In the genomic region with DNA sequence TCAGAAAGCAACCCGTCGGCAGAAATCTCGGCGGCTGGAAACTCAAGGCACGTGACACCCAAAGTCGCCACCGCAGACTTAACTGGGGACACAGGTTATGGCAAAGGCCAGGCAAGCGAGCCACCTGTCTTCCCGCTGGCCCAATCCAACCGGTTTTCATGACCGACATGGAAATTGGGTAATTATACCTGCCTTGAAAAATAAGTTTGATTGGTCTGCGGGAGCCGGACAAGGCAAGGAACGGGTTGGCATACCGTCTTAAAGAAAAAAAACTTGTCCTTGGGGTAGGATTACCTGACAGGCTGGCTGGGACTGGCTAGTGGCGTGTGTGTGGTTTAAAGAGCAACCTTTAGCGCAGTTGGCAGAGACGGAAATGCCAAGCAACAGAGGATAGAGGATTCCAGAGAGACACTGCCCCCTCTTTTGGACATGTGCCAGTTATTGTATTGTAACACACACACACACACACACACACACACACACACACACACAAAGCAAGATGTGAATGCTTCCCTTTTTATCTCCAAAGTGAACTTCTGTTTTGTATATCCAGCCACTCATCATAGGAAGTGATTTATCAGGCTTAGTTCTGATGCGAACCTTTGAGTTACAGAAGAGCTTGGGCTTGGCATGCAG, we compare ENCODE assay signal across 7 mouse cellular contexts. TPM values are rescaled to one million over a fixed set of nuclear protein-coding genes. Genes with fewer than 3 reads are reported as not detected.
DNase-seq lines count a peak whose midpoint lies in the region; ATAC-seq lines count a peak whose summit lies in the region.

No protein-coding gene starts in this region.

- H3K9ac ChIP-seq in liver, embryonic 12.5 days = no peak overlapping the region
- peak overlapping the region; percentile 27; the same call in 1 of the 2 replicates for H3K9ac ChIP-seq in stomach, embryonic 16.5 days (ENCODE audit: low read length)
- no peak overlapping the region for H3K9ac ChIP-seq in forebrain, embryonic 12.5 days

- H3K4me2 ChIP-seq in liver, embryonic 12.5 days = peak overlapping the region; percentile 15; the same call in 1 of the 2 replicates
- H3K4me2 ChIP-seq in stomach, embryonic 16.5 days (ENCODE audit: low read depth, low read length) = peak overlapping the region; percentile 42
- no peak overlapping the region for H3K4me2 ChIP-seq in forebrain, embryonic 12.5 days

- no peak overlapping the region for H3K27ac ChIP-seq in liver, embryonic 12.5 days
- peak overlapping the region; percentile 83 for H3K27ac ChIP-seq in stomach, embryonic 16.5 days (ENCODE audit: low read length)
- H3K27ac ChIP-seq in forebrain, embryonic 12.5 days = no peak overlapping the region

- peaks cover 38% of the 10 kb centered on the region for H3K4me1 ChIP-seq in liver, embryonic 12.5 days
- peaks cover 20% of the 10 kb centered on the region for H3K4me1 ChIP-seq in stomach, embryonic 16.5 days (ENCODE audit: control insufficient read depth, insufficient read depth, low read length)
- H3K4me1 ChIP-seq in forebrain, embryonic 12.5 days = peaks cover 21% of the 10 kb centered on the region

- DNase-seq in CD4-positive helper T cell, adult 2 months (ENCODE audit: low read depth, low spot score) = peak; percentile 34
- peak; percentile 54 for DNase-seq in Muller cell, postnatal 12 days (ENCODE audit: inconsistent ontology term)
- DNase-seq in heart, postnatal 36 days = peak; percentile 34 to 53
- no peak for DNase-seq in thymus, postnatal 0 days (ENCODE audit: low spot score)

- no peaks in the 10 kb centered on the region for H3K36me3 ChIP-seq in liver, embryonic 12.5 days
- no peaks in the 10 kb centered on the region for H3K36me3 ChIP-seq in stomach, embryonic 16.5 days (ENCODE audit: control insufficient read depth, insufficient read depth, low read length)
- H3K36me3 ChIP-seq in forebrain, embryonic 12.5 days (replicated peaks) = no peaks in the 10 kb centered on the region

- WGBS in liver, embryonic 12.5 days (ENCODE audit: insufficient replicate concordance) = 34% methylated on average over 19 of the region's 19 CpGs
- 19% methylated on average over 19 of the region's 19 CpGs for WGBS in stomach, embryonic 16.5 days
- WGBS in forebrain, embryonic 12.5 days = 44% methylated on average over 19 of the region's 19 CpGs

- no peaks in the 10 kb centered on the region for H3K9me3 ChIP-seq in liver, embryonic 12.5 days (replicated peaks)
- no peaks in the 10 kb centered on the region for H3K9me3 ChIP-seq in stomach, embryonic 16.5 days (replicated peaks; ENCODE audit: control insufficient read depth, low read length)
- no peaks in the 10 kb centered on the region for H3K9me3 ChIP-seq in forebrain, embryonic 12.5 days

- peaks cover 22% of the 10 kb centered on the region for H3K27me3 ChIP-seq in liver, embryonic 12.5 days (replicated peaks)
- H3K27me3 ChIP-seq in stomach, embryonic 16.5 days (ENCODE audit: control insufficient read depth, insufficient read depth, low read length) = no peaks in the 10 kb centered on the region
- H3K27me3 ChIP-seq in forebrain, embryonic 12.5 days = peaks cover 5% of the 10 kb centered on the region

- H3K4me3 ChIP-seq in liver, embryonic 12.5 days = no peak overlapping the region
- H3K4me3 ChIP-seq in stomach, embryonic 16.5 days (replicated peaks; ENCODE audit: low read length) = no peak overlapping the region
- no peak overlapping the region for H3K4me3 ChIP-seq in forebrain, embryonic 12.5 days (replicated peaks)

- intact Hi-C loops in heart, postnatal 36 days (cut with DNase I) = no loop called here

- no peak for ATAC-seq in liver, embryonic 12.5 days
- ATAC-seq in stomach, embryonic 16.5 days (ENCODE audit: insufficient read depth, low FRiP score) = no peak
- no peak for ATAC-seq in forebrain, embryonic 12.5 days (ENCODE audit: low FRiP score)

RNA-seq across cellular contexts. Expression of a gene that starts 3.2 kb away (rescaled TPM):
- total RNA-seq in heart, postnatal 36 days (2021) = 10 to 100 TPM; 89.5 to 98.4 TPM
- 6.1 and 6.8 TPM in 2 replicates for polyA plus RNA-seq in liver, embryonic 12.5 days (2016; fragmentation: Nextera tagmentation; extraction: Ambion mirVana)
- 8.0 and 8.3 TPM in 2 replicates for polyA plus RNA-seq in stomach, embryonic 16.5 days (2015; fragmentation: Nextera tagmentation; extraction: Ambion mirVana)
- polyA plus RNA-seq in thymus, postnatal 0 days (2015; fragmentation: Nextera tagmentation; extraction: Ambion mirVana) = 23.8 and 34.3 TPM in 2 replicates
- 9.6 and 10.7 TPM in 2 replicates for polyA plus RNA-seq in forebrain, embryonic 12.5 days (2016; fragmentation: Nextera tagmentation; extraction: Ambion mirVana)

RNA-seq across cellular contexts. Expression of a gene that starts 16.7 kb away (rescaled TPM):
- total RNA-seq in heart, postnatal 36 days (2021) = 1 to 10 TPM; 4.3 to 4.6 TPM
- 1.2 and 1.7 TPM in 2 replicates for polyA plus RNA-seq in liver, embryonic 12.5 days (2016; fragmentation: Nextera tagmentation; extraction: Ambion mirVana)
- polyA plus RNA-seq in stomach, embryonic 16.5 days (2015; fragmentation: Nextera tagmentation; extraction: Ambion mirVana) = 5.0 and 7.2 TPM in 2 replicates
- polyA plus RNA-seq in thymus, postnatal 0 days (2015; fragmentation: Nextera tagmentation; extraction: Ambion mirVana) = 1.8 and 3.3 TPM in 2 replicates
- polyA plus RNA-seq in forebrain, embryonic 12.5 days (2016; fragmentation: Nextera tagmentation; extraction: Ambion mirVana) = 4.4 and 5.5 TPM in 2 replicates
